Mouse (Mus musculus) MEL (cell line): ENCODE results near the gene Rassf8.

Experiments
- CTCF ChIP-seq, 3 experiments: IDR thresholded peaks in 2 of 3; conservative IDR thresholded peaks in 1 of 3; 2 replicates each; pipeline ENCODE4 v1.5.1; 2011 to 2012; ENCODE audit warnings: low read length in 3 of 3, low read depth in 2 of 3, mild to moderate bottlenecking in 2 of 3, improper control_type of control experiment in 1 of 3, inconsistent platforms in 1 of 3, mixed read lengths in 1 of 3, moderate library complexity in 1 of 3; ENCODE audit not compliant: control insufficient read depth in 1 of 3, insufficient read depth in 1 of 3, poor library complexity in 1 of 3, severe bottlenecking in 1 of 3
- HCFC1 ChIP-seq: IDR thresholded peaks from 2 replicates; pipeline ENCODE4 v1.6.1; 2012; ENCODE audit warnings: low read depth, mild to moderate bottlenecking, inconsistent platforms, low read length, improper control_type of control experiment, moderate library complexity
- MAFK ChIP-seq: IDR thresholded peaks from 2 replicates; pipeline ENCODE4 v1.6.1; 2011; ENCODE audit warnings: low read depth, mild to moderate bottlenecking, low read length, improper control_type of control experiment, borderline replicate concordance
- MAX ChIP-seq: IDR thresholded peaks from 2 replicates; pipeline ENCODE4 v1.6.1; 2011; ENCODE audit warnings: low read length, improper control_type of control experiment
- MYC ChIP-seq: IDR thresholded peaks from 2 replicates; pipeline ENCODE4 v1.6.1; 2011; ENCODE audit warnings: low read depth, mild to moderate bottlenecking, low read length, improper control_type of control experiment, moderate library complexity
- POLR2AphosphoS5 ChIP-seq: IDR thresholded peaks from 2 replicates; pipeline ENCODE4 v1.6.1; 2012; ENCODE audit warnings: low read depth, borderline replicate concordance, mild to moderate bottlenecking, inconsistent platforms, low read length, moderate library complexity, mixed read lengths
- SMC3 ChIP-seq: IDR thresholded peaks from 2 replicates; pipeline ENCODE4 v1.6.1; 2011; ENCODE audit warnings: low read depth, low read length, improper control_type of control experiment
- ZKSCAN1 ChIP-seq: IDR thresholded peaks from 2 replicates; pipeline ENCODE4 v1.6.1; 2012; ENCODE audit warnings: low read depth, mild to moderate bottlenecking, inconsistent platforms, low read length, improper control_type of control experiment, moderate library complexity

- TF ChIP-seq POLR2AphosphoS5 (no peak), MAFK (no peak), MYC (no peak), CTCF (IDR thresholded peaks at IDR 0.05 in 2 of 3, conservative IDR thresholded peaks at IDR 0.05 in 1 of 3; ENCODE audit: control insufficient read depth in 1 of 3, insufficient read depth in 1 of 3, low read depth in 2 of 3, low read length in 3 of 3, poor library complexity in 1 of 3, severe bottlenecking in 1 of 3) (no peak), HCFC1 (no peak), MAX (no peak), SMC3 (no peak), ZKSCAN1 (no peak)
These were observed 117.6 kb downstream of the Rassf8 start for GRCm38 (mm10) chr6:145864171-145864570.
